Mouse (Mus musculus) myocyte (in vitro differentiated cells): ENCODE results near the gene Ky. TPM values are rescaled to one million over a fixed set of nuclear protein-coding genes. Genes with fewer than 3 reads are reported as not detected.

Experiments
- H3K27me3 ChIP-seq: one replicate; pipeline ENCODE4 v1.6.1; 2011; ENCODE audit not compliant: control insufficient read depth, insufficient read depth, insufficient read length
- H3K36me3 ChIP-seq: one replicate; pipeline ENCODE4 v1.6.1; 2011; ENCODE audit not compliant: control insufficient read depth, insufficient read depth
- H3K4me2 ChIP-seq: one replicate; pipeline ENCODE4 v1.6.1; 2011; ENCODE audit warnings: low read depth, control low read depth
- H3K4me3 ChIP-seq: one replicate; pipeline ENCODE4 v1.5.1; 2011; ENCODE audit warnings: mild to moderate bottlenecking, control low read depth, moderate library complexity
- H3K79me2 ChIP-seq: one replicate; pipeline ENCODE4 v1.6.1; 2011; ENCODE audit not compliant: control insufficient read depth, insufficient read depth
- H3ac ChIP-seq: one replicate; pipeline ENCODE4 v1.6.1; 2011; ENCODE audit not compliant: control insufficient read depth, insufficient read length
- CEBPB ChIP-seq: IDR thresholded peaks from 2 replicates; pipeline ENCODE4 v1.6.1; 2011; ENCODE audit warnings: mild to moderate bottlenecking, moderate library complexity; ENCODE audit not compliant: poor library complexity, insufficient read depth, severe bottlenecking
- E2F4 ChIP-seq: IDR thresholded peaks from one replicate; pipeline ENCODE4 v1.6.1; 2011; ENCODE audit warnings: mild to moderate bottlenecking, control low read depth, moderate library complexity; ENCODE audit not compliant: insufficient read depth
- MAX ChIP-seq: IDR thresholded peaks from one replicate; pipeline ENCODE4 v1.6.1; 2011; ENCODE audit warnings: low read depth, mild to moderate bottlenecking, control low read depth
- MYOD1 ChIP-seq, 3 experiments: IDR thresholded peaks; one replicate each; pipeline ENCODE4 v1.6.1; 2011; ENCODE audit warnings: control low read depth in 2 of 3, low read depth in 2 of 3, mild to moderate bottlenecking in 2 of 3, moderate library complexity in 1 of 3; ENCODE audit not compliant: insufficient read length in 2 of 3, control insufficient read depth in 1 of 3
- MYOG ChIP-seq, 3 experiments: IDR thresholded peaks; one replicate each; pipeline ENCODE4 v1.6.1; 2011; ENCODE audit warnings: control low read depth in 2 of 3, low read depth in 2 of 3, mild to moderate bottlenecking in 2 of 3; ENCODE audit not compliant: insufficient read length in 2 of 3, control insufficient read depth in 1 of 3, insufficient read depth in 1 of 3
- POLR2A ChIP-seq: IDR thresholded peaks from one replicate; pipeline ENCODE4 v1.6.1; 2011; ENCODE audit warnings: low read depth, mild to moderate bottlenecking, control low read depth, moderate library complexity; ENCODE audit not compliant: insufficient read length
- POLR2AphosphoS2 ChIP-seq: IDR thresholded peaks from one replicate; pipeline ENCODE4 v1.6.1; 2011; ENCODE audit warnings: low read depth, control low read depth; ENCODE audit not compliant: insufficient read length
- REST ChIP-seq: IDR thresholded peaks from one replicate; pipeline ENCODE4 v1.6.1; 2011; ENCODE audit warnings: mild to moderate bottlenecking, control low read depth, moderate library complexity; ENCODE audit not compliant: insufficient read depth, insufficient read length
- SRF ChIP-seq: IDR thresholded peaks from one replicate; pipeline ENCODE4 v1.6.1; 2011; ENCODE audit warnings: low read depth; ENCODE audit not compliant: control insufficient read depth, insufficient read length
- TCF12 ChIP-seq: IDR thresholded peaks from one replicate; pipeline ENCODE4 v1.6.1; 2011; ENCODE audit warnings: mild to moderate bottlenecking, control low read depth; ENCODE audit not compliant: poor library complexity, insufficient read depth, severe bottlenecking
- TCF3 ChIP-seq: IDR thresholded peaks from one replicate; pipeline ENCODE4 v1.6.1; 2011; ENCODE audit warnings: low read depth, control low read depth; ENCODE audit not compliant: insufficient read length
- USF1 ChIP-seq: IDR thresholded peaks from one replicate; pipeline ENCODE4 v1.6.1; 2011; ENCODE audit warnings: low read depth, mild to moderate bottlenecking, control low read depth, moderate library complexity
- polyA plus RNA-seq: library from polyadenylated mRNA; unstranded; fragments of >200 nt; fragmentation: generic; extraction: Trizol; gene quantifications from one replicate; pipeline ENCODE4 v1.2.1, GENCODE M21; 2012; ENCODE audit warnings: missing spikeins

Gene Ky
- polyA plus RNA-seq, 1 experiment, result 0.40 TPM

DNA sequence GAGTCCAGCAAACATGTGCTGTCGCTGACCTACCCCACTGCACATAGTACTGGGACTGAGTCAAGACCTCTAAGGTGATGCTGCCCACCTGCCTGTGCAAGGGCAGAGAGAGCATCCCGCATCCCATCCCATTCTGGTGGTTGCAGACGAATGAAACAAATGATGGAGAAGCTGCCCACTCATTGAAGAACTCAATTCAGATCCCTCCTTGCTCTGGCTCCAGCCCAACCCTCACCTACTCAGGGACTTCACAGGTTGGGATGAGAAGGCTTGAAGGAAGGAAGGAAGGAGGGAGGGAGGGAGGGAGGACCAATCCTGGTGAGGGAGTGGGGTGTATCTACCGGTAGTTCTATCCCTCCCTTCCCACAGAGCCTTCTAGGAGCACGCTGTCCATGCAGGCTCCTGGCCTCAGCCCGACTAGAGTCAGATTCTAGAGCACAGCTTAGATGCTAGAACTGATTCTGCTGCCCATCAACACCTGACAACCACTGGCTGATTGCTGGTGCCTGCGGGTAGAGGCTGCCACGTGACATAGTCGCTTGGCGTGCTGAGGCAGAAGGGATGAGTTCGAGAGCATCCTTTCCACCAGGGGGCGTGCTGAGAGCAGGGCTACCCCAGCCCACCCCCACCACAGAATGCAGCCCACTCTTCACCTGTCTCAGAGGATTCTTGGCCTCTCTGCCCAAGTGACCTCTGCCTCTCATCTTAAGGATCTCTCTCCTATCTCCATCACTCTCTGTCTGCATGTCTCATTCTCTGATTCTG lies 13.3 kb upstream of the Ky start:
- Histone ChIP-seq H3K4me3 (no peak overlapping the region), H3K36me3 (no peaks in the 10 kb centered on the region), H3K79me2 (no peaks in the 10 kb centered on the region), H3ac (no peak overlapping the region), H3K4me2 (no peak overlapping the region), H3K27me3 (no peaks in the 10 kb centered on the region)
- TF ChIP-seq MYOD1 (IDR thresholded peaks at IDR 0.05; ENCODE audit: control insufficient read depth in 1 of 3, insufficient read length in 2 of 3, low read depth in 2 of 3) (peak in 1 of 3 experiments; percentile 31), MAX (no peak)

DNA sequence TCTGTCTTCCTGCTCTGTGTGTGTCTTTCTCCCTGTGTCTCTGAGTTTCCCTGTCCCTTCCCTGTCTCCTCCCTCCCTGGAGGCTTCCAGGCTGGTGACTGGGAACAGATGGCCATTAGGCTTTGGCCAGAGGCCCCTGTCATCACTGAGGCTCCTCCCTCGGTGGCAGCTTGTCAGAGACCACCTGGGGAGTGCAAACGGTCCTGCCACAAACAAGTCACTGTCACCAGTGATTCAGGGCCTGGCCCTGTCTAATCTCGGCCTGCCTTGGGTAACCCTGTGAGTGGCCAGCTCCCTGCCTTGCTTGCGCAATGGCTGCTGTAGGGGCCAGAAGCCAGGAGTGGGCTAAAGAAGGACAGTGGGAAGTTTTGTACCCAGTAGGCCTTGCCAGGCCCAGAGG lies 12.5 kb upstream of the Ky start:
- H3K4me3 ChIP-seq, result no peak overlapping the region
- no peaks in the 10 kb centered on the region for H3K27me3 ChIP-seq
- H3K4me2 ChIP-seq, result no peak overlapping the region
- H3K36me3 ChIP-seq, result no peaks in the 10 kb centered on the region
- no peaks in the 10 kb centered on the region for H3K79me2 ChIP-seq
- no peak overlapping the region for H3ac ChIP-seq
- TF ChIP-seq SRF, result no peak
- TF ChIP-seq CEBPB, result peak; percentile 62; the same call in 1 of the 2 replicates

DNA sequence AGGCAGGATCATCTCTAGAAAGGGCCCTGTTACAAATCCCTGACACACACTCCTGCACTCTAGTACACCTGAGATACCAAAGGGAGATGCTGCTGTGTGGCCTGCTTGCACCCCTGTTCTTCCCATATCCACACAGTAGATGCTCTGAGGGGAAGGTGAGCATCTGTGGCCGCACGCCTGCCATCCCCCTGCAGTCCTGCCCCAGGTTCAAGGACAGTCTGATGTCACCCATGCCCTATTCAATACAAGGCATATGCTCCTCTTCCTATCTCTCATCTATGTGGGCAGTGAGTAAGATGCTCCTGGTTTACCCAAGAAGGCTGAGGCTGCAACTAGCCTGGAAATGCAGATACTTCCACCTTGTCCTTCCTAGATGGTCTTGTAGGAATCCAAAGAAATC lies 11.6 kb upstream of the Ky start:
- TF ChIP-seq SRF, result no peak
- no peak for TF ChIP-seq TCF3
- no peak for TF ChIP-seq MYOD1 (IDR thresholded peaks at IDR 0.05; ENCODE audit: control insufficient read depth in 1 of 3, insufficient read length in 2 of 3, low read depth in 2 of 3)
- no peak for TF ChIP-seq CEBPB
- TF ChIP-seq USF1, result no peak
- TF ChIP-seq POLR2AphosphoS2, result no peak
- no peak for TF ChIP-seq E2F4
- TF ChIP-seq MAX, result no peak
- no peak for TF ChIP-seq REST
- no peak for TF ChIP-seq POLR2A
- TF ChIP-seq MYOG (IDR thresholded peaks at IDR 0.05; ENCODE audit: control insufficient read depth in 1 of 3, insufficient read depth in 1 of 3, insufficient read length in 2 of 3, low read depth in 2 of 3), result no peak
- TF ChIP-seq TCF12, result no peak
- Histone ChIP-seq H3K36me3 (no peaks in the 10 kb centered on the region), H3K4me3 (no peak overlapping the region), H3K27me3 (no peaks in the 10 kb centered on the region), H3ac (no peak overlapping the region), H3K4me2 (no peak overlapping the region), H3K79me2 (no peaks in the 10 kb centered on the region)

DNA sequence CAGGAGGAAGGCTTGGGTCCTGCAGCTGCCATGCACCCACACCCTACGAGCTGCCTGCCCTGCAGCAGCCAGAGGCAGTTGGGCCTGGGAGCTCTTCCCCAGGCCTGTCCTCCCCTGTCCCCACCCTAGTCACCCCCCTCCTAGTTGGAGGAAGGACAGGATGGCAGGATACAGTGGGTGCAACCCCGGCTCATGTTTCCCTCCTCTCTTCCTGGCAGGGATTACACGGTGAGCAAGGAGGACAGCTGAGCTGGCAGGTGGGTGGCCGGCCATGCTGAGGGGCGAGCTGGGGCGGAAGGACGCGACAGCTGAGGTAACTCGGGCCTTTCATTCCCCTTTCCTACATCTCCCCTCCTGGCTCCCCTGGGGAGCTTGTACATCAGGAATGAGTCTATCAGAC lies 11.1 kb upstream of the Ky start:
- no peaks in the 10 kb centered on the region for H3K36me3 ChIP-seq
- H3K27me3 ChIP-seq, result no peaks in the 10 kb centered on the region
- H3K79me2 ChIP-seq, result no peaks in the 10 kb centered on the region
- no peak overlapping the region for H3K4me2 ChIP-seq
- H3ac ChIP-seq, result no peak overlapping the region
- no peak for TF ChIP-seq MAX
- no peak for TF ChIP-seq POLR2A
- peak in 2 of 3 experiments; percentile 84 to 94 for TF ChIP-seq MYOD1 (IDR thresholded peaks at IDR 0.05; ENCODE audit: control insufficient read depth in 1 of 3, insufficient read length in 2 of 3, low read depth in 2 of 3)
- no peak for TF ChIP-seq E2F4
- TF ChIP-seq REST, result no peak
- no peak for TF ChIP-seq SRF
- no peak for TF ChIP-seq USF1
- TF ChIP-seq TCF12, result peak; percentile 66
- peak; percentile 88 for TF ChIP-seq TCF3
- TF ChIP-seq MYOG (IDR thresholded peaks at IDR 0.05; ENCODE audit: control insufficient read depth in 1 of 3, insufficient read depth in 1 of 3, insufficient read length in 2 of 3, low read depth in 2 of 3), result peak; percentile 27 to 93 (median 90)
- no peak for TF ChIP-seq CEBPB
- no peak for TF ChIP-seq POLR2AphosphoS2
- H3K4me3 ChIP-seq, result no peak overlapping the region

DNA sequence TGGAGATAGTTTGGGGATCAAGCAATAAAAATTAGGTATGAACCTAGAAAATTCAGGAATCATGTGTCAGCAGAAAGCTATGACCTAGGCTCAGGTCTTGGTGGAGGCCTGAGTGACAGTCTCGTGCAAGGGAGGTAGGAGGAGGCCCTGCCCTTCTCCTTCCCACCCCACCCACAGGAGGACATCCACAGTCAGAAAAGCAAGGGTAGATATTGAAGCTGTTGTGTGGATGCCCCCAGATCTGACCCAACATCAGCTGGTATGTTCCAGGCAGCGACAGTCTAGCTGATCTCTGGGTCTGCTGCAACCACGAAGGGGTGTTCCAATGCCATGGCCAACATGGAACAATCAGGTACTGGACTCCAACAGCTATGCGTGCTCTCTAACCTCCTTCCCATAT lies 10.3 kb upstream of the Ky start:
- H3K27me3 ChIP-seq, result no peaks in the 10 kb centered on the region
- H3K4me2 ChIP-seq, result no peak overlapping the region
- TF ChIP-seq MYOG (IDR thresholded peaks at IDR 0.05; ENCODE audit: control insufficient read depth in 1 of 3, insufficient read depth in 1 of 3, insufficient read length in 2 of 3, low read depth in 2 of 3) (no peak), MAX (no peak), SRF (no peak), USF1 (no peak), POLR2A (no peak)
- no peak overlapping the region for H3ac ChIP-seq
- H3K4me3 ChIP-seq, result no peak overlapping the region
- no peaks in the 10 kb centered on the region for H3K79me2 ChIP-seq
- no peaks in the 10 kb centered on the region for H3K36me3 ChIP-seq
